Mouse (Mus musculus): ENCODE data around the gene Dyrk1a. TPM values are rescaled to one million over a fixed set of nuclear protein-coding genes. Genes with fewer than 3 reads are reported as not detected.
"Not testable (repeated sequence)": the region's sequence is repeated elsewhere in the genome, so short reads cannot be mapped to it uniquely, and the experiment has no call there.

Dyrk1a gene
- polyA plus RNA-seq, 1 experiment from 2014 or later, result 9.6 TPM

GRCm38 (mm10) chr16:94671313-94671712 is 101.5 kb downstream of the Dyrk1a start:
- WGBS, result 94% methylated on average over 9 of the region's 9 CpGs

GRCm38 (mm10) chr16:94680924-94681323 is 111.1 kb downstream of the Dyrk1a start:
- no peak for DNase-seq (ENCODE audit: low spot score)
- H3K27me3 ChIP-seq (ENCODE audit: low read depth, poor library complexity, severe bottlenecking), result no peaks in the 10 kb centered on the region
- peaks cover 8% of the 10 kb centered on the region; the same call in 1 of the 2 replicates for H3K4me1 ChIP-seq
- peaks cover 80% of the 10 kb centered on the region for H3K36me3 ChIP-seq
- no peaks in the 10 kb centered on the region for H3K9me3 ChIP-seq (replicated peaks)
- WGBS, result 64% methylated on average over 4 of the region's 4 CpGs
- H3K4me3 ChIP-seq, result no peak overlapping the region
- H3K27ac ChIP-seq (replicated peaks), result no peak overlapping the region

More at GRCm38 (mm10) chr16:94671313-94671712, 101.5 kb downstream of the Dyrk1a start:
- no peaks in the 10 kb centered on the region for H3K27me3 ChIP-seq (ENCODE audit: low read depth, poor library complexity, severe bottlenecking)
- H3K4me3 ChIP-seq, result no peak overlapping the region
- peaks cover 98% of the 10 kb centered on the region for H3K36me3 ChIP-seq
- DNase-seq (ENCODE audit: low spot score), result no peak
- no peaks in the 10 kb centered on the region for H3K4me1 ChIP-seq
- H3K27ac ChIP-seq (replicated peaks), result no peak overlapping the region
- no peaks in the 10 kb centered on the region for H3K9me3 ChIP-seq (replicated peaks)

- Histone ChIP-seq H3K9me3 (replicated peaks) (no peaks in the 10 kb centered on the region), H3K27ac (replicated peaks) (no peak overlapping the region), H3K36me3 (peaks cover 84% of the 10 kb centered on the region), H3K4me3 (no peak overlapping the region), H3K4me1 (peaks cover 8% of the 10 kb centered on the region; the same call in 1 of the 2 replicates), H3K27me3 (ENCODE audit: low read depth, poor library complexity, severe bottlenecking) (no peaks in the 10 kb centered on the region)
- WGBS, result 96% methylated on average over 4 of the region's 4 CpGs
- DNase-seq (ENCODE audit: low spot score), result no peak
Measured at GRCm38 (mm10) chr16:94681760-94682159, 112.0 kb downstream of the Dyrk1a start.

- Histone ChIP-seq H3K27me3 (ENCODE audit: low read depth, poor library complexity, severe bottlenecking) (no peaks in the 10 kb centered on the region), H3K4me1 (peaks cover 8% of the 10 kb centered on the region; the same call in 1 of the 2 replicates), H3K27ac (replicated peaks) (no peak overlapping the region), H3K36me3 (peaks cover 86% of the 10 kb centered on the region), H3K4me3 (no peak overlapping the region), H3K9me3 (replicated peaks) (no peaks in the 10 kb centered on the region)
- 88% methylated on average over 4 of the region's 4 CpGs for WGBS
- no peak for DNase-seq (ENCODE audit: low spot score)
Measured at GRCm38 (mm10) chr16:94683960-94684359, 114.2 kb downstream of the Dyrk1a start.

- Histone ChIP-seq H3K36me3 (peaks cover 70% of the 10 kb centered on the region), H3K4me1 (no peaks in the 10 kb centered on the region), H3K27ac (replicated peaks) (no peak overlapping the region), H3K4me3 (no peak overlapping the region), H3K27me3 (ENCODE audit: low read depth, poor library complexity, severe bottlenecking) (no peaks in the 10 kb centered on the region), H3K9me3 (replicated peaks) (no peaks in the 10 kb centered on the region)
- 91% methylated on average over 4 of the region's 4 CpGs for WGBS
- DNase-seq (ENCODE audit: low spot score), result no peak
Measured at GRCm38 (mm10) chr16:94693687-94694305, 124.0 kb downstream of the Dyrk1a start.

- Histone ChIP-seq H3K27me3 (ENCODE audit: low read depth, poor library complexity, severe bottlenecking) (no peaks in the 10 kb centered on the region), H3K4me3 (no peak overlapping the region), H3K27ac (replicated peaks) (no peak overlapping the region), H3K36me3 (peaks cover 33% of the 10 kb centered on the region), H3K4me1 (no peaks in the 10 kb centered on the region), H3K9me3 (replicated peaks) (no peaks in the 10 kb centered on the region)
- DNase-seq (ENCODE audit: low spot score), result no peak
- 83% methylated on average over 5 of the region's 5 CpGs for WGBS
Measured at GRCm38 (mm10) chr16:94697553-94697952, 127.7 kb downstream of the Dyrk1a start.

GRCm38 (mm10) chr16:94698234-94698633 is 128.4 kb downstream of the Dyrk1a start:
- not testable (repeated sequence) for DNase-seq (ENCODE audit: low spot score); H3K4me3 ChIP-seq; H3K4me1 ChIP-seq; H3K27me3 ChIP-seq (ENCODE audit: low read depth, poor library complexity, severe bottlenecking); H3K9me3 ChIP-seq (replicated peaks); H3K27ac ChIP-seq (replicated peaks)
- 77% methylated on average over 1 of the region's 1 CpGs for WGBS
- peaks cover 26% of the 10 kb centered on the region for H3K36me3 ChIP-seq

GRCm38 (mm10) chr16:94701141-94701540 is 131.3 kb downstream of the Dyrk1a start:
- peaks cover 4% of the 10 kb centered on the region; the same call in 1 of the 2 replicates for H3K4me1 ChIP-seq
- no peak for DNase-seq (ENCODE audit: low spot score)
- H3K27ac ChIP-seq (replicated peaks), result no peak overlapping the region
- H3K9me3 ChIP-seq (replicated peaks), result no peaks in the 10 kb centered on the region
- H3K36me3 ChIP-seq, result no peaks in the 10 kb centered on the region; the same call in 1 of the 2 replicates
- no peak overlapping the region for H3K4me3 ChIP-seq
- WGBS, result 85% methylated on average over 4 of the region's 4 CpGs
- H3K27me3 ChIP-seq (ENCODE audit: low read depth, poor library complexity, severe bottlenecking), result no peaks in the 10 kb centered on the region

GRCm38 (mm10) chr16:94701971-94702370 is 132.2 kb downstream of the Dyrk1a start:
- no peak for DNase-seq (ENCODE audit: low spot score)
- H3K36me3 ChIP-seq, result no peaks in the 10 kb centered on the region
- WGBS, result 89% methylated on average over 4 of the region's 4 CpGs
- H3K9me3 ChIP-seq (replicated peaks), result no peaks in the 10 kb centered on the region
- H3K27me3 ChIP-seq (ENCODE audit: low read depth, poor library complexity, severe bottlenecking), result no peaks in the 10 kb centered on the region
- peaks cover 4% of the 10 kb centered on the region; the same call in 1 of the 2 replicates for H3K4me1 ChIP-seq
- no peak overlapping the region for H3K4me3 ChIP-seq
- H3K27ac ChIP-seq (replicated peaks), result no peak overlapping the region

- no peaks in the 10 kb centered on the region for H3K27me3 ChIP-seq (ENCODE audit: low read depth, poor library complexity, severe bottlenecking)
- peaks cover 7% of the 10 kb centered on the region for H3K4me1 ChIP-seq
- peak; percentile 78 for DNase-seq (ENCODE audit: low spot score)
- H3K36me3 ChIP-seq, result no peaks in the 10 kb centered on the region
- H3K9me3 ChIP-seq (replicated peaks), result peaks cover 6% of the 10 kb centered on the region; the same call in 1 of the 2 replicates
- peak overlapping the region; percentile 43 for H3K4me3 ChIP-seq
- H3K27ac ChIP-seq (replicated peaks), result no peak overlapping the region
- WGBS, result 13% methylated on average over 25 of the region's 25 CpGs
Measured at GRCm38 (mm10) chr16:94713480-94714094, 143.8 kb downstream of the Dyrk1a start.

GRCm38 (mm10) chr16:94714483-94714882 is 144.7 kb downstream of the Dyrk1a start:
- Histone ChIP-seq H3K27ac (replicated peaks) (no peak overlapping the region), H3K4me3 (no peak overlapping the region), H3K36me3 (no peaks in the 10 kb centered on the region), H3K9me3 (replicated peaks) (peaks cover 6% of the 10 kb centered on the region; the same call in 1 of the 2 replicates), H3K27me3 (ENCODE audit: low read depth, poor library complexity, severe bottlenecking) (no peaks in the 10 kb centered on the region), H3K4me1 (peaks cover 7% of the 10 kb centered on the region)
- no peak for DNase-seq (ENCODE audit: low spot score)
- 71% methylated on average over 14 of the region's 14 CpGs for WGBS

GRCm38 (mm10) chr16:94717051-94717450 is 147.2 kb downstream of the Dyrk1a start:
- no peak overlapping the region for H3K27ac ChIP-seq (replicated peaks)
- no peak overlapping the region for H3K4me3 ChIP-seq
- no peak for DNase-seq (ENCODE audit: low spot score)
- H3K4me1 ChIP-seq, result peaks cover 13% of the 10 kb centered on the region
- H3K9me3 ChIP-seq (replicated peaks), result peaks cover 6% of the 10 kb centered on the region; the same call in 1 of the 2 replicates
- 90% methylated on average over 11 of the region's 11 CpGs for WGBS
- H3K36me3 ChIP-seq, result no peaks in the 10 kb centered on the region
- no peaks in the 10 kb centered on the region for H3K27me3 ChIP-seq (ENCODE audit: low read depth, poor library complexity, severe bottlenecking)

- no peak for DNase-seq (ENCODE audit: low spot score)
- no peak overlapping the region for H3K4me3 ChIP-seq
- H3K36me3 ChIP-seq, result no peaks in the 10 kb centered on the region
- H3K27me3 ChIP-seq (ENCODE audit: low read depth, poor library complexity, severe bottlenecking), result no peaks in the 10 kb centered on the region
- 0 out of 2 replicates have a peak overlapping the region, but pooled peaks have one; percentile 23 for H3K27ac ChIP-seq (replicated peaks)
- H3K4me1 ChIP-seq, result peaks cover 12% of the 10 kb centered on the region
- peaks cover 6% of the 10 kb centered on the region; the same call in 1 of the 2 replicates for H3K9me3 ChIP-seq (replicated peaks)
- 74% methylated on average over 4 of the region's 4 CpGs for WGBS
Measured at GRCm38 (mm10) chr16:94718919-94719318, 149.1 kb downstream of the Dyrk1a start.
